Mouse (Mus musculus): ENCODE data around the gene Trim25.

The Trim25 gene

DNA sequence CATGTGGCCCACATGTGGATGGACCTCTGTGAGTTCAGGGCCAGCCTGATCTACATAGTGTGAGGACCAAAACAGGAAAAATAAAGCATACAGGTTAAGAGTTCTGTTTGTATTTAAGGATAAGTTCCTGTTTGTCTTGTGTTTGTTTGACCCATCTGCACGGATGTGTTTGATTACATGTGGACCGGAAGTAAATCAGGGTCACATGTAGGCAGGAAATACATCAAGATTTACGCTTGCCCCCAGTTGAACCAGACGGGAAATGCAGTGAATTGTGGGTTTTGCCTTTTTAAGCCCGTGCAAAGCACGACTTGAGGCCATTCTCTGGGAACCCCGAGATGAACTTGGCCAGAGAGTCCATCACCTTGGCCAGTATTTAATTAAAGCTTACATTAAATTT lies 62.2 kb downstream of the Trim25 start:
- in situ Hi-C loops (cut with MboI, MseI), result no loop called here

DNA sequence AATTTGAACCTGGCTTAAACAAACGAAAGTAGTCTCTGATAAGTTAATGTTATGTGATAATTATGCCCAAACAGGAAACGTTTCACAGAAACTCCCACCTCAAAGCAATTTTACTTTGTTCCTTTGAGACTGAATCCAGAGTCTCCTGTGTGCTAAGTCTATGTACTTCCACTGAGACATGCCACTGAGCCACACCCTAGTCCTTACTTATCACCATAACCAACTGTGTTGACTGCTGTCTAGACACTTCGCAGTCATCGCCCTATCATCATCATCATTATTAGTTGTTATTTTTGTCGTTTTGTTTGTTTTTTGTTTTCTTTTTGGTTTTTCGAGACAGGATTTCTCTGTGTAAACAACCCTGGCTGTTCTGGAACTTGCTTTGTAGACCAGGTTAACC lies 65.1 kb downstream of the Trim25 start:
- in situ Hi-C loops (cut with MboI, MseI), result no loop called here

DNA sequence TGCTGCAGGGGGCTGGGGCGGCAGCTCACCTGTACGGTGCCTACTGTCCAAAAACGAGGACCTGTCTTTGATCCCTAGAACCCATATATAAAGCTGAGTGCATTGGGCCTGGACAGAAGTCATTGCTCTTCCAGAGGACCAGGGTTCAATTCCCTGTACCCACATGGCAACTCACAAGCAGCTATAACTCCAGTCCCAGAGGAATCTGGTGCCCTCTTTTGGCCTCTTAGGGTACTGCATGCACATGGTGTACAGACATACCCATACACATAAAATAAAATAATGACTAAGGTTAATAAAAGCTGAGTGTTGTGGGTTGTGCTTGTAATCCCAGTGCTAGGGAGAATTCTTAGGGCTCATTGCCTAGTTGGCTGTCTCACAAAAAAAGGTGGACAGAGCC lies 66.1 kb downstream of the Trim25 start:
- in situ Hi-C loops (cut with MboI, MseI), result no loop called here

DNA sequence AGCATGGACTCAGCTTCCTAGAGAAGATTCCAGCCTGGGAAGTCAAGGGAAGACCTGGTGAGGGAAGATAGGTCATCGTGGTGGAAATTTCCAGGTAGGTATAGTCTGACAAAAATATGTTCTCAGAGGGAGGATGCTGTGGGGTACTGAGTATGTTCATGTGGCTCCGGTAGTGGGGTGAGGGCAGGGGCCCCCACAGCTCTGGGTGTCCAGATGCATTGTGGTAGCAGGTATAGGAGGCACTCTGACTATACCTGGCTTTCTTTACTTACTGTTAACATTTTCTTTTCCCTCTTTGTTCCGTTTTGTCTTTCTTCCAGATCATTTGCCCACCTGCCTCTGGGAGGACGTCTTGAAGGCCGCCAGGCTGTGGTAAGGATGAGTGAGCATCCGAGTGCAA lies 67.0 kb downstream of the Trim25 start:
- in situ Hi-C loops (cut with MboI, MseI), result no loop called here

DNA sequence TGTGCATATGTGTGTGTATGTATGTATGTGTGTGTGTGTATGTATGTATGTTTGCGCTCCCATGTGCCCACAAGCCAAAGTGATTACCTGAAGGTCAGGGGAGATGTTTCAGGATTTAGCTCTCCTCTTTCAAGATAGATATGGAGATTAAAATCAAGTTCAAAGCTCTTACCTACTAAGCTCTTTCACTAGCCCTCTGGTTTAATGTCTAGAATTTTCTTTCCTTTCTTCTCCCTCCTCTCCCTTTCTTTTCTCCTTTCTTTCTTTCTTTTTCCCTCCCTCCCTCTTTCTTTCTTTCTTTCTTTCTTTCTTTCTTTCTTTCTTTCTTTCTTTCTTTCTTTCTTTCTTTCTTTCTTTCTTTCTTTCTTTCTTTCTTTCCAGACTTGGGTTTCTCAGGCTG lies 67.6 kb downstream of the Trim25 start, which contains the start of gene Dgke:
TSS of gene Dgke (minus strand) at position 101 of the 400 bp plus-strand sequence.
- in situ Hi-C loops (cut with MboI, MseI), result no loop called here

DNA sequence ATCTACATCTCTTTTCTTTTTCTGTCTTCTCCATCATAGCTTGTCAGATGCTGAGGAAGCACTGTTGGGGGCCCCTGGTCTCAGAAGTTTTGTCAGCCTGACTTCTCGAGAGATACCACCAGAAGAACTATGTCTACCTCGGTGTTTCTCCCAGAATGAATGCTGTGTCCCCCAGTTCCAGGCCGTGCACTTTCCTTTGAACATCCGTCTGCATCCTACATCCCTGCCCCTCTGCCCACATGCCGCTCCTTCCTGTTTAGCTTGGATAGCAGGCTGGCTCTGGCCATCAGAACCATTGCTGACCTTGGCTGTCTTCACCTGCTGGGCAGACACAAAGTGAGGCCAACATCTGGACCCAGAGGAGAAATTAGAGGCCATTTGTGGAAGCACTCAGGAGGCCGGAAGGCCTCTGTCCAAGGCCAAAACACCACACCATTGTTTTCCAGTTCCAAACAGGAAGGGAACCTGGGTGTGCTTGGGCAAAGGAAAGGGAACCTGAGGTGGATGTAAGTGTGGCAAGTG lies 68.2 kb downstream of the Trim25 start:
- in situ Hi-C loops (cut with MboI, MseI), result no loop called here

DNA sequence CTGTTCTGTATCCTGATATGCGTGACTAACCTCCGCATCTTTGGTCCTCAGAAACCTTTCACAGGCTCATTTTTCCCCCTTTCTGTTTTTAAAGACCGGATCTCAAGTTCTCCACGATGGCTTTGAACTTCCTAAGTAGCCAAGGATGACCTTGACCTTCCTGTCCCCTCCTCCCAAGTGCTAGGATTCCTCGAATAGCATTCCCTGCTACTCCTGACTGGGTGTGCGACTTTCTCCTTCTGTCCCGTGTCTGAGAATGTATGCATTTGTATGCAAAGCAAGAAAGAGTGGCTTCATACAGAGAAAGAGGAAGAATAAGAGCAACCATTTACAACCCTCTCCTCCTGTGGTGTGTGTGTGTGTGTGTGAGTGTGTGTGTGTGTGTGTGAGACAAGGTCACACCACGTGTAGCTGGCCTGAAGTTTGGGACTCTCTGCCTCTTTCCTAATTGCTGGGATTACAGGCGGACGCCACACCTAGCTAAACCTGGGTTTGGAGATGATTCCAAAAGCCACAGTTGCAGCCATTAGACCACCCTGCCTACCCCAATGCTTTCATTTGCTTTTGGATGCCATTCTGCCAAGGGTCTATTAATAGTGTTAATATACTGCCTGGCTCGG lies 68.8 kb downstream of the Trim25 start:
- in situ Hi-C loops (cut with MboI, MseI), result no loop called here

DNA sequence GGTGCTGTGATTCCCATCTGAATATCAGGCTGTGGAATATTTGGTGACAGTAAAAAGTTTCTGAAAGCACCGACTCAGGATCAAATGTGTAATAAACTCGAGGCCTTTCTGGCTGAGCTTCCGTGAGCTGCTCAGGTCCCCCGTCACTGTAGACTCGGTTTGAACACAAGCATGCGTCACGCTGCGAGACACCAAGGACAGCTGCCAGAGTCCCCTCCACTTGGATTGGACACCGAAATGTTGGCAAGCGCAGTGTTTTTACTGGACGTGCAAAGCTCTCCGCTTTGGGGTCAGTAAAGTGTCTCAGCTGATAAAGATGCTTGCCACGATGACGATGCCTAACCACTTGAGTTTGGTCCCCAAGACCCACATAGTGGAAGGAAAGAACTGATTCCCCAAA lies 69.5 kb downstream of the Trim25 start:
- in situ Hi-C loops (cut with MboI, MseI), result no loop called here

DNA sequence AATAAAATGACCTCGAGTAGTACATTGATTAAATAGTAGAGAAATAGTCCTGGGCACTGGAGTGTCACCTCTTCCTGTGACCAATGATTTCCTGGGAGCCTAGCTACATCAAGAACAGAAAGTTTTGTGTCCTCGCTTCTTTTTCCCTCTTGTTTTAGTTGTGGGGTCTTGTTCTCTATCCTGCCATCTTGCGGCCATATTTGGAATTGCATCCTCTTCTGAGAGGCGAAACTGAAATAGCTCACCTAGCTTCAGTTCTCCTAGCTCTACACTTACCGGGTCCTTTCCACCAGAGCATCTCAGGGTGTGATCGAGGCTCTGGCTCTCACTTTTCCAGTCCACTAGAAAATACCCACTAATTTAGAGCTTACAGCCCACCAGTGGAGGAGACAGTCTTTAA lies 70.1 kb downstream of the Trim25 start:
- in situ Hi-C loops (cut with MboI, MseI), result no loop called here
